Mouse (Mus musculus) MEL (cell line): ENCODE measurements around the gene Ankrd33b. TPM values are rescaled to one million over a fixed set of nuclear protein-coding genes. Genes with fewer than 3 reads are reported as not detected.

ENCODE experiments used
- DNase-seq: peaks from one replicate; pipeline ENCODE4 v3.0.0; 2011; ENCODE audit warnings: low read depth, low spot score
- H3K27ac ChIP-seq: 2 replicates; pipeline ENCODE4 v1.5.1; 2012; ENCODE audit warnings: low read depth, mild to moderate bottlenecking, control low read depth, low read length, moderate library complexity; ENCODE audit not compliant: control insufficient read depth
- H3K27me3 ChIP-seq, 2 experiments: fragments of 150-350 bp in 1 of 2; sonication (generic) in 1 of 2; 2 replicates each; pipeline ENCODE4 v1.6.1; 2012; ENCODE audit warnings: low read length in 2 of 2, mild to moderate bottlenecking in 2 of 2, improper control_type of control experiment in 1 of 2, moderate library complexity in 1 of 2; ENCODE audit not compliant: insufficient read depth in 2 of 2, control insufficient read depth in 1 of 2
- H3K36me3 ChIP-seq, 2 experiments: 2 replicates each; pipeline ENCODE4 v1.6.1; 2012 to 2014; ENCODE audit warnings: low read length in 2 of 2, improper control_type of control experiment in 1 of 2, inconsistent platforms in 1 of 2, mild to moderate bottlenecking in 1 of 2; ENCODE audit not compliant: insufficient read depth in 2 of 2, control insufficient read depth in 1 of 2
- H3K4me1 ChIP-seq, 2 experiments: fragments of 150-350 bp in 1 of 2; sonication (generic) in 1 of 2; 2 replicates each; pipeline ENCODE4 v1.6.1; 2012; ENCODE audit warnings: low read length in 2 of 2, improper control_type of control experiment in 1 of 2, mild to moderate bottlenecking in 1 of 2; ENCODE audit not compliant: insufficient read depth in 2 of 2, control insufficient read depth in 1 of 2
- H3K4me3 ChIP-seq, 2 experiments: fragments of 150-350 bp in 1 of 2; sonication (generic) in 1 of 2; 2 replicates each; pipeline ENCODE4 v1.5.1; 2012; ENCODE audit warnings: low read depth in 2 of 2, low read length in 2 of 2, mild to moderate bottlenecking in 2 of 2, moderate library complexity in 2 of 2, control low read depth in 1 of 2, improper control_type of control experiment in 1 of 2; ENCODE audit not compliant: control insufficient read depth in 1 of 2, insufficient read depth in 1 of 2
- H3K79me2 ChIP-seq: 2 replicates; pipeline ENCODE4 v1.6.1; 2012; ENCODE audit warnings: mild to moderate bottlenecking, low read length, moderate library complexity; ENCODE audit not compliant: control insufficient read depth, poor library complexity, insufficient read depth
- H3K9ac ChIP-seq: 2 replicates; pipeline ENCODE4 v1.6.1; 2012; ENCODE audit warnings: low read depth, mild to moderate bottlenecking, control low read depth, low read length, moderate library complexity; ENCODE audit not compliant: control insufficient read depth, poor library complexity, severe bottlenecking
- H3K9me3 ChIP-seq: fragments of 150-350 bp; sonication (generic); replicated peaks from 2 replicates; pipeline ENCODE4 v1.6.1; 2012; ENCODE audit warnings: mild to moderate bottlenecking, low read length, improper control_type of control experiment, moderate library complexity; ENCODE audit not compliant: insufficient read depth
- BHLHE40 ChIP-seq: IDR thresholded peaks from 2 replicates; pipeline ENCODE4 v1.6.1; 2012; ENCODE audit warnings: low read depth, mild to moderate bottlenecking, inconsistent platforms, low read length, improper control_type of control experiment, borderline replicate concordance
- CHD1 ChIP-seq: IDR thresholded peaks from 2 replicates; pipeline ENCODE4 v1.6.1; 2012; ENCODE audit warnings: low read depth, mild to moderate bottlenecking, inconsistent platforms, low read length, improper control_type of control experiment
- CHD2 ChIP-seq: IDR thresholded peaks from 2 replicates; pipeline ENCODE4 v1.6.1; 2011; ENCODE audit warnings: low read length, improper control_type of control experiment
- CTCF ChIP-seq, 3 experiments: IDR thresholded peaks in 2 of 3; conservative IDR thresholded peaks in 1 of 3; 2 replicates each; pipeline ENCODE4 v1.5.1; 2011 to 2012; ENCODE audit warnings: low read length in 3 of 3, low read depth in 2 of 3, mild to moderate bottlenecking in 2 of 3, improper control_type of control experiment in 1 of 3, inconsistent platforms in 1 of 3, mixed read lengths in 1 of 3, moderate library complexity in 1 of 3; ENCODE audit not compliant: control insufficient read depth in 1 of 3, insufficient read depth in 1 of 3, poor library complexity in 1 of 3, severe bottlenecking in 1 of 3
- E2F4 ChIP-seq: IDR thresholded peaks from 2 replicates; pipeline ENCODE4 v1.6.1; 2011; ENCODE audit warnings: low read depth, low read length, improper control_type of control experiment, borderline replicate concordance
- EP300 ChIP-seq, 2 experiments: IDR thresholded peaks; 2 replicates each; pipeline ENCODE4 v1.6.1; 2011; ENCODE audit warnings: improper control_type of control experiment in 2 of 2, low read length in 2 of 2, low read depth in 1 of 2, mild to moderate bottlenecking in 1 of 2
- ETS1 ChIP-seq: IDR thresholded peaks from 2 replicates; pipeline ENCODE4 v1.6.1; 2012; ENCODE audit warnings: low read depth, mild to moderate bottlenecking, inconsistent platforms, low read length, improper control_type of control experiment, moderate library complexity
- GABPA ChIP-seq: IDR thresholded peaks from 2 replicates; pipeline ENCODE4 v1.6.1; 2012; ENCODE audit warnings: low read depth, mild to moderate bottlenecking, inconsistent platforms, low read length, improper control_type of control experiment, moderate library complexity
- GATA1 ChIP-seq: IDR thresholded peaks from 2 replicates; pipeline ENCODE4 v1.6.1; 2011; ENCODE audit warnings: low read depth, low read length, improper control_type of control experiment
- HCFC1 ChIP-seq: IDR thresholded peaks from 2 replicates; pipeline ENCODE4 v1.6.1; 2012; ENCODE audit warnings: low read depth, mild to moderate bottlenecking, inconsistent platforms, low read length, improper control_type of control experiment, moderate library complexity
- MAFK ChIP-seq: IDR thresholded peaks from 2 replicates; pipeline ENCODE4 v1.6.1; 2011; ENCODE audit warnings: low read depth, mild to moderate bottlenecking, low read length, improper control_type of control experiment, borderline replicate concordance
- MAX ChIP-seq: IDR thresholded peaks from 2 replicates; pipeline ENCODE4 v1.6.1; 2011; ENCODE audit warnings: low read length, improper control_type of control experiment
- MXI1 ChIP-seq: IDR thresholded peaks from 2 replicates; pipeline ENCODE4 v1.6.1; 2011; ENCODE audit warnings: mild to moderate bottlenecking, low read depth, low read length, improper control_type of control experiment
- POLR2AphosphoS2 ChIP-seq: IDR thresholded peaks from 2 replicates; pipeline ENCODE4 v1.6.1; 2011; ENCODE audit warnings: low read length, improper control_type of control experiment
- POLR2AphosphoS5 ChIP-seq: IDR thresholded peaks from 2 replicates; pipeline ENCODE4 v1.6.1; 2012; ENCODE audit warnings: low read depth, borderline replicate concordance, mild to moderate bottlenecking, inconsistent platforms, low read length, moderate library complexity, mixed read lengths
- RCOR1 ChIP-seq: IDR thresholded peaks from 2 replicates; pipeline ENCODE4 v1.6.1; 2012; ENCODE audit warnings: low read depth, mild to moderate bottlenecking, inconsistent platforms, low read length, improper control_type of control experiment
- SMC3 ChIP-seq: IDR thresholded peaks from 2 replicates; pipeline ENCODE4 v1.6.1; 2011; ENCODE audit warnings: low read depth, low read length, improper control_type of control experiment
- TAL1 ChIP-seq: IDR thresholded peaks from 2 replicates; pipeline ENCODE4 v1.6.1; 2012; ENCODE audit warnings: mild to moderate bottlenecking, inconsistent platforms, low read length, moderate library complexity, mixed read lengths
- UBTF ChIP-seq: IDR thresholded peaks from 2 replicates; pipeline ENCODE4 v1.6.1; 2012; ENCODE audit warnings: low read depth, mild to moderate bottlenecking, inconsistent platforms, low read length, improper control_type of control experiment, moderate library complexity, borderline replicate concordance; ENCODE audit not compliant: insufficient read depth
- ZKSCAN1 ChIP-seq: IDR thresholded peaks from 2 replicates; pipeline ENCODE4 v1.6.1; 2012; ENCODE audit warnings: low read depth, mild to moderate bottlenecking, inconsistent platforms, low read length, improper control_type of control experiment, moderate library complexity
- ZMIZ1 ChIP-seq: IDR thresholded peaks from 2 replicates; pipeline ENCODE4 v1.6.1; 2012; ENCODE audit warnings: low read depth, mild to moderate bottlenecking, inconsistent platforms, low read length, improper control_type of control experiment, moderate library complexity
- ZNF384 ChIP-seq: IDR thresholded peaks from 2 replicates; pipeline ENCODE4 v1.6.1; 2012; ENCODE audit warnings: low read depth, mild to moderate bottlenecking, inconsistent platforms, low read length, improper control_type of control experiment
- polyA plus RNA-seq, 2 experiments: library from polyadenylated mRNA; stranded (reverse) in 1 of 2; unstranded in 1 of 2; fragments of >175 nt in 1 of 2; fragments of >200 nt in 1 of 2; gene quantifications; 2 replicates each; pipeline versions ENCODE4 v1.2.1 to v1.2.4; 2012; ENCODE audit warnings: low replicate concordance in 2 of 2, low read depth in 1 of 2; ENCODE audit not compliant: insufficient read length in 2 of 2, insufficient read depth in 1 of 2, missing spikeins in 1 of 2
- total RNA-seq: library from RNA; depleted of rRNA; stranded (reverse); fragments of 300-350 nt; gene quantifications from 2 replicates; pipeline ENCODE4 v1.2.3, GENCODE M21; 2012

Ankrd33b gene
- total and polyA plus RNA-seq, 3 experiments: 11.1 to 16.1 TPM; not detected in 1

DNA sequence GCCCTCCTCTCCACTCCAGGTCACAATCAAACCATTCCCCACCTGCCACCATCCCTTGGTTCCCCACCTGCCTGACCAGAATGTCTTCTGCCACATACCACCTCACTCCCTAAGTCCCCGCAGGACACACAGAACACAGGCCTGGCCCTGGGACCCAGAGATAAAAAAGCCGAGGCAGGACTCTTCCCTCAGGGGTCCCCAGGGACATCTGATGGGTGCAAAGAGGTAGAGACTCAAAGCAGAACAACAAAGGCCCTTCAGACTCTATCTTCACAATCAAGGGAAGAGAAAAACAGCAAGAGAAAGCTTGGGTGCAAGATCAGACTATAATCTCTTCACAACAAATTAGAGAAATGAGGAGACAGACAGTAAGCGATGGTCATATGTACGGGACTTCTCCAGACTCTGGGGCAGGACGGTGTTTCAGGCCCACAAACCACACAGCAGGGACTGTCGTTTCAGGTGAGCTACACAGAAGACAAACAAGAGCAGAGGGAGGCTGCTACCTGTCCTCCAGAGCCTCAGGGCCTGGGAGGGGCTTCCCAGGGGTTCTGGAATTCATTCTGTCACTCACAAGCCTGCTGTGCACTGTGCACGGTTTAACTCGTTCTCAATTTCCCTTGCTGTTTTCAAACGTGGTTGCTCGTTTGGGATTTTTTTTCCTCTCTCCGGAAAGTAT lies 2.3 kb downstream of the Ankrd33b start:
- Histone ChIP-seq H3K9ac (peak overlapping the region; percentile 68), H3K9me3 (no peaks in the 10 kb centered on the region), H3K4me3 (peak overlapping the region; percentile 66 to 87), H3K27me3 (no peaks in the 10 kb centered on the region), H3K36me3 (peaks cover 0 to 30% of the 10 kb centered on the region in 2 experiments; a peak in 3 of 4 replicates), H3K79me2 (peaks cover 37% of the 10 kb centered on the region), H3K27ac (peak overlapping the region; percentile 11; the same call in 1 of the 2 replicates), H3K4me1 (peaks cover 3 to 42% of the 10 kb centered on the region in 2 experiments; a peak in 3 of 4 replicates)
- TF ChIP-seq ETS1 (0 out of 2 replicates have a peak, but pooled peaks have one; percentile 21), MAX (no peak)
- DNase-seq: peak; percentile 37

DNA sequence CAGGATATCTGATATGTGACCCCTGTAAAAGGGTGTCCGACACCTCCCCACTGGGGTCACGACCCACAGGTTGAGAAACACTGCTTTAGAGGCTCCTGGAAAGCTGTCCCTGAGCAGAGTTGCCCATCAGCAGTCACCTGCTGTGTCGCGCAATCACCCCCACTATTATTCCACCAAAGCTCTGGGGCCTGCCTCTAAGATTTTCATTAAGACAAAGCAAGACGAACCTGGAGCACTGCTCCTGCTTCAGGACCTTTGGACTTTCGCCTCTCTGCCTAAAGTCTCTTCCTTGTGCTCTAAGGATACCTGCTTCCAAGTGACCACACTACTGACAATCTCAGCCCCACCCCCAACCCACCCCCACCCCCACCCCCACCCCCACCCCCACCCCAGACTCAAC lies 3.1 kb downstream of the Ankrd33b start:
- Histone ChIP-seq H3K79me2 (peaks cover 38% of the 10 kb centered on the region), H3K36me3 (peaks cover 0 to 26% of the 10 kb centered on the region in 2 experiments; a peak in 3 of 4 replicates), H3K27ac (no peak overlapping the region), H3K27me3 (no peaks in the 10 kb centered on the region), H3K9me3 (no peaks in the 10 kb centered on the region), H3K4me3 (no peak overlapping the region), H3K4me1 (peaks cover 0 to 38% of the 10 kb centered on the region in 2 experiments; a peak in 2 of 4 replicates), H3K9ac (no peak overlapping the region)
- DNase-seq: no peak
- TF ChIP-seq HCFC1 (no peak), EP300 (IDR thresholded peaks at IDR 0.05; ENCODE audit: low read depth in 1 of 2, low read length in 2 of 2) (no peak), POLR2AphosphoS2 (no peak), ETS1 (no peak), GABPA (no peak), E2F4 (no peak)

DNA sequence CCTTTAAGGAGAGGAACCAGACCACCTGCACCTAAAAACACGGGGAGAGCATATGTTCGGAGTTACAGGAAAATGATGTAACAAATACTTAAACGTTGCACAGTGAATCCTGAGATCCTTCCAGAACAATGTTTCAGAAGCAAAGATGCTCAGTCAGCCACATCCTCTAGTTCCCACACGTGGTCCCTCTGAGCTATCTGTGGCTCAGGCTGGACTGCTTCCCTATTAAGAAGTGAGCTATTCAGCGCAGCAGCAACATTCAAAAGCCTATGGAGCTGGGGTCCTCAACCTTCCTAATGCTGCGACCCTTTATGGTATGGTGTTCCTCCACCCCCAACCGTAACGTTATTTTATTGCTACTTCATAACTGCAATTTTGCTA lies 3.6 kb downstream of the Ankrd33b start:
- DNase-seq: no peak
- H3K27me3 ChIP-seq: no peaks in the 10 kb centered on the region
- H3K4me1 ChIP-seq: peaks cover 0 to 36% of the 10 kb centered on the region in 2 experiments; a peak in 2 of 4 replicates
- no peak for TF ChIP-seq GATA1
- no peak for TF ChIP-seq RCOR1
- TF ChIP-seq CHD2: no peak
- no peak for TF ChIP-seq ZNF384
- no peak for TF ChIP-seq MXI1
- TF ChIP-seq MAFK: no peak
- TF ChIP-seq POLR2AphosphoS5: no peak
- no peak for TF ChIP-seq ZMIZ1
- TF ChIP-seq ZKSCAN1: no peak
- TF ChIP-seq SMC3: no peak
- TF ChIP-seq CTCF (IDR thresholded peaks at IDR 0.05 in 2 of 3, conservative IDR thresholded peaks at IDR 0.05 in 1 of 3; ENCODE audit: control insufficient read depth in 1 of 3, insufficient read depth in 1 of 3, low read depth in 2 of 3, low read length in 3 of 3, poor library complexity in 1 of 3, severe bottlenecking in 1 of 3): no peak
- no peak for TF ChIP-seq BHLHE40
- no peak for TF ChIP-seq UBTF
- TF ChIP-seq CHD1: no peak
- no peak for TF ChIP-seq TAL1
- no peaks in the 10 kb centered on the region for H3K9me3 ChIP-seq
- H3K36me3 ChIP-seq: peaks cover 0 to 24% of the 10 kb centered on the region in 2 experiments; a peak in 3 of 4 replicates
- peaks cover 38% of the 10 kb centered on the region for H3K79me2 ChIP-seq
- no peak overlapping the region for H3K27ac ChIP-seq
- H3K9ac ChIP-seq: no peak overlapping the region
- H3K4me3 ChIP-seq: no peak overlapping the region
